Mouse (Mus musculus) liver, adult 2 months (tissue): ENCODE data around the gene Mettl24.

Source experiments
- CTCF ChIP-seq: fragments of 200-500 bp; IDR thresholded peaks from 2 replicates; pipeline ENCODE4 v1.5.1; 2011; ENCODE audit warnings: low read depth, low read length, control low read depth
- POLR2A ChIP-seq: fragments of 200-500 bp; IDR thresholded peaks from 2 replicates; pipeline ENCODE4 v1.6.1; 2011; ENCODE audit warnings: low read length, control low read depth; ENCODE audit not compliant: insufficient read depth; ENCODE audit errors: extremely low read depth

- TF ChIP-seq POLR2A: no peak
- TF ChIP-seq CTCF: no peak
These were observed 174.5 kb downstream of the Mettl24 start for GRCm38 (mm10) chr10:40857599-40857998.
